Mouse (Mus musculus): ENCODE results near the gene Mindy2. TPM values are rescaled to one million over a fixed set of nuclear protein-coding genes. Genes with fewer than 3 reads are reported as not detected.
"Not testable (repeated sequence)": the region's sequence is repeated elsewhere in the genome, so short reads cannot be mapped to it uniquely, and the experiment has no call there.

Gene Mindy2
- total RNA-seq, 2 experiments from 2014 or later: 32.7 to 34.8 TPM

GRCm38 (mm10) chr9:70591486-70591885, 65.5 kb downstream of the Mindy2 start:
- intact Hi-C loops (cut with DNase I): loop anchor here (5.0 kb wide), 1 partner anchor 174 kb away; no protein-coding TSS in a partner anchor
- DNase-seq: no peak

GRCm38 (mm10) chr9:70590775-70591174, 66.2 kb downstream of the Mindy2 start:
- intact Hi-C loops (cut with DNase I): loop anchor here (5.0 kb wide), 1 partner anchor 173 kb away; no protein-coding TSS in a partner anchor
- no peak for DNase-seq

- DNase-seq: no peak
- intact Hi-C loops (cut with DNase I): no loop called here
These were observed 69.8 kb downstream of the Mindy2 start for GRCm38 (mm10) chr9:70587171-70587570.

GRCm38 (mm10) chr9:70585172-70585571, 71.8 kb downstream of the Mindy2 start:
- DNase-seq: no peak
- intact Hi-C loops (cut with DNase I): no loop called here

- no peak for DNase-seq
- intact Hi-C loops (cut with DNase I): no loop called here
These were observed 72.3 kb downstream of the Mindy2 start for GRCm38 (mm10) chr9:70584641-70585040.

GRCm38 (mm10) chr9:70580956-70581355, 76.0 kb downstream of the Mindy2 start:
- intact Hi-C loops (cut with DNase I): no loop called here
- no peak for DNase-seq

GRCm38 (mm10) chr9:70578123-70578522, 78.9 kb downstream of the Mindy2 start:
- no peak for DNase-seq
- intact Hi-C loops (cut with DNase I): no loop called here

- DNase-seq: no peak
- intact Hi-C loops (cut with DNase I): no loop called here
These were observed 86.6 kb downstream of the Mindy2 start for GRCm38 (mm10) chr9:70570351-70570750.

- no peak for DNase-seq
- intact Hi-C loops (cut with DNase I): no loop called here
These were observed 89.3 kb downstream of the Mindy2 start for GRCm38 (mm10) chr9:70567651-70568050.

GRCm38 (mm10) chr9:70562825-70563224, 94.1 kb downstream of the Mindy2 start:
- intact Hi-C loops (cut with DNase I): no loop called here
- no peak for DNase-seq

- no peak for DNase-seq
- intact Hi-C loops (cut with DNase I): no loop called here
These were observed 100.2 kb downstream of the Mindy2 start for GRCm38 (mm10) chr9:70556796-70557195.

- intact Hi-C loops (cut with DNase I): no loop called here
- DNase-seq: no peak
These were observed 101.5 kb downstream of the Mindy2 start for GRCm38 (mm10) chr9:70555431-70555830.

GRCm38 (mm10) chr9:70552233-70552632, 104.7 kb downstream of the Mindy2 start:
- intact Hi-C loops (cut with DNase I); DNase-seq: not testable (repeated sequence)

- DNase-seq: no peak
- intact Hi-C loops (cut with DNase I): no loop called here
These were observed 105.5 kb downstream of the Mindy2 start for GRCm38 (mm10) chr9:70551524-70551923.

Other genes starting within 250 kb of the Mindy2 start
- 1 to 10 TPM; 1.2 to 1.3 TPM for gene Ccnb2, start 235.6 kb downstream of the Mindy2 start, total RNA-seq (2021)
- 10 to 100 TPM; 19.6 to 20.5 TPM for gene Rnf111, start 153.4 kb downstream of the Mindy2 start, total RNA-seq (2021)
- 10 to 100 TPM; 20.9 to 23.2 TPM for gene Sltm, start 114.4 kb downstream of the Mindy2 start, total RNA-seq (2021)
- under 1 TPM; 0.27 to 0.31 TPM for gene Gm10642, start 923 bp downstream of the Mindy2 start, total RNA-seq (2021)
- gene Adam10, start 21.8 kb upstream of the Mindy2 start, total RNA-seq (2021): 10 to 100 TPM; 36.6 to 42.8 TPM

All from heart, postnatal 36 days (tissue).